Mouse (Mus musculus): Measurements from ENCODE around the gene Vps8.

DNA sequence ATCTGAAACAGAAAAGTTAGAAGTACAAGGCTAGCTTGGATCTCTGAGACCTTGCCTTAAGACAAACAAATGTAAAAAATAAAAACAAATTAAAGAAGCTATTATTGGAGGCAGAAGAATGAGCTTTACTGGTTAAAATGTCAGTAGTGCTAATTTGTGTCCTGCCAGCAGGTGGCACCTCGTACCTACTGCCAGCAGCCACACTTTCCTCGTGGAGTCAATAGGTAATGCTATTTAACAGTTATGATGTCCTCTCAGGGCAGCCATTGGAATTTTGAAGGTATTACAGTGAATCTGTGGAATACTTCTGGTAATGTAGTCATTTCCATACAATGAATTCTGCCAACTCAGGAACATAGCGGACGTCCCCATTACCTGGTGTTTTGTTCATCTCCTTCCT lies 65.5 kb downstream of the Vps8 start:
- TF ChIP-seq CTCF (IDR thresholded peaks at IDR 0.05; ENCODE audit: low read depth), result peak; percentile 80
- no peak for TF ChIP-seq EP300 (IDR thresholded peaks at IDR 0.05; ENCODE audit: low read depth)
